Mouse (Mus musculus) brain, embryonic 14.5 days (tissue): ENCODE results near the gene Bola2.

Experiments
- CTCF ChIP-seq: fragments of 200-500 bp; IDR thresholded peaks from 2 replicates; pipeline ENCODE4 v1.5.1; 2012; ENCODE audit warnings: inconsistent platforms, mild to moderate bottlenecking, moderate library complexity, borderline replicate concordance; ENCODE audit not compliant: insufficient read depth, insufficient read length; ENCODE audit errors: extremely low read depth
- POLR2A ChIP-seq: fragments of 200-500 bp; IDR thresholded peaks from 2 replicates; pipeline ENCODE4 v1.6.1; 2012; ENCODE audit warnings: mild to moderate bottlenecking, inconsistent platforms, borderline replicate concordance; ENCODE audit not compliant: poor library complexity, insufficient read depth, insufficient read length, severe bottlenecking; ENCODE audit errors: extremely low read depth

- TF ChIP-seq POLR2A (no peak), CTCF (no peak)
Observed at GRCm38 (mm10) chr7:126702861-126703756, 7.9 kb downstream of the Bola2 start.
